Mouse (Mus musculus) embryonic facial prominence, embryonic 12.5 days (tissue): ENCODE results near the gene Psmb11. TPM values are rescaled to one million over a fixed set of nuclear protein-coding genes. Genes with fewer than 3 reads are reported as not detected.
A peak's percentile ranks its signal among the peaks of the same experiment; 100 is the strongest.
"Not testable (repeated sequence)": the region's sequence is repeated elsewhere in the genome, so short reads cannot be mapped to it uniquely, and the experiment has no call there.

ENCODE experiments used
- ATAC-seq: fragments of 200-750 bp; cut with Nextera tagmentation; 2 replicates; pipeline ENCODE4 v1.8.0; 2017; ENCODE audit not compliant: insufficient number of reproducible peaks, insufficient read depth, low FRiP score, low TSS enrichment
- H3K27ac ChIP-seq: fragments of 300-500 bp; sonication (generic); 2 replicates; pipeline ENCODE4 v1.5.1; 2016; ENCODE audit warnings: mild to moderate bottlenecking
- H3K27me3 ChIP-seq: fragments of 300-500 bp; sonication (generic); 2 replicates; pipeline ENCODE4 v1.6.1; 2016; ENCODE audit warnings: mild to moderate bottlenecking, moderate library complexity
- H3K36me3 ChIP-seq: fragments of 300-500 bp; sonication (generic); 2 replicates; pipeline ENCODE4 v1.6.1; 2016; ENCODE audit warnings: mild to moderate bottlenecking
- H3K4me1 ChIP-seq: fragments of 300-500 bp; sonication (generic); 2 replicates; pipeline ENCODE4 v1.6.1; 2016
- H3K4me2 ChIP-seq: fragments of 300-500 bp; sonication (generic); replicated peaks from 2 replicates; pipeline ENCODE4 v1.6.1; 2016; ENCODE audit warnings: mild to moderate bottlenecking, moderate library complexity
- H3K4me3 ChIP-seq: fragments of 300-500 bp; sonication (generic); 2 replicates; pipeline ENCODE4 v1.5.1; 2016; ENCODE audit warnings: mild to moderate bottlenecking
- H3K9ac ChIP-seq: fragments of 300-500 bp; sonication (generic); 2 replicates; pipeline ENCODE4 v1.6.1; 2016; ENCODE audit warnings: mild to moderate bottlenecking, moderate library complexity
- H3K9me3 ChIP-seq: fragments of 300-500 bp; sonication (generic); 2 replicates; pipeline ENCODE4 v1.6.1; 2016; ENCODE audit warnings: mild to moderate bottlenecking, moderate library complexity
- WGBS: fragments of 180-500 bp; shearing (Covaris S2); methylation state at CpG from one replicate; pipeline ENCODE4 v1.1.7; 2016; 5-methylcytosine and 5-hydroxymethylcytosine counted together
- polyA plus RNA-seq: library from polyadenylated mRNA; unstranded; fragments of >200 nt; fragmentation: Nextera tagmentation; extraction: Ambion mirVana; gene quantifications from 2 replicates; pipeline ENCODE4 v1.2.1, GENCODE M21; 2016

Psmb11 gene
- polyA plus RNA-seq, 1 experiment from 2014 or later = 0.05 TPM

DNA sequence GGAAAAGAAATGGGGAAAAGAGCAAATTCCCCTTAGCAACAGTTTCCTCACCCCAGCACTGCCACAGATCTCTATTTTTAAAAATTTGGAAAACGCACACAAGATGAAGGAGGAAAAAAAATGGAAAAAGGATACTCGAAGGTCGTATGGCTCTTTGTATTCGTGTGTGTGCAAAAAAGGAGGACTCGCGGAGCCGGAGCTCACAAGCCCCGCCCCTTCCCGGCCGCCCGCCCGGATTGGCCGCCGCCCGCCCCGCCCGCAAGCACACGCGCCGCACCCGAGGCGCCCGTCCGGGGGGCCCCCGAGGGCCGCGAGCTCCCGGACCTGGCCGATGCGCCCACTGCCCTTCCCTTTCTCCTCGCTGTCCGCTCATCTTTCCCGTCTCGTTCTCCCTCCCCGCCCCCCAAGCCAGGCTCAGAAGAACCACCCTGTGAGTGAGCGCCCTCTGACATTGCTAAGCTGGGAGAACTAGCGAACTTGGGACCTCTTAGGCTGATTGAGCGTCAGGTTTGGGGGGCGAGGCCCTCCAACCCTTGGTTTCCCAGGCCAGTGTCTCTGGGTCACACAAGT lies 15.4 kb upstream of the Psmb11 start, which contains the start of gene 4931414P19Rik:
Gene 4931414P19Rik (minus strand): TSS at position 242 of the 570 bp plus-strand sequence.
- ATAC-seq = no peak
- WGBS = 2% methylated on average over 39 of the region's 39 CpGs
- peaks cover 10% of the 10 kb centered on the region for H3K4me1 ChIP-seq

DNA sequence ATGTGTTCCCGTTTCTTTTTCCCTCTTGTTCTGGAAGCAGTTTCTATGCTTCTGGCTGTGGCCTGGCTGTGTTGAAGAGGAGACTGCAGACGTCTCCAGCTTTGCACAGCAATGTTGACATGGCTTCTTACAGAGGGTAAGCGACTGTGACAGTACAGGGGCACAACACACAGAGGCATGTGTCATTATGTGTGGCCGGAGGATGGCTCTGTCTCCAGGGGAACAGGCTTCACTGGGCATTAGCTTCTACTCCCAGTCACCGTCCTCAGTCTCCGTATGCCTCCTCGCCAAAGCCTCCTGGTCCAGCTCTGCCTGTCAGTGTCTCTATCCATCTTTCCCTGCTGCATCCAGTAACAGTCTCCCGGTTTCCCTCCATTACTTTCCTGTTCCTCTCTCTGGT lies 14.0 kb upstream of the Psmb11 start:
- Histone ChIP-seq H3K4me3 (no peak overlapping the region), H3K36me3 (peaks cover 8% of the 10 kb centered on the region; the same call in 1 of the 2 replicates), H3K9me3 (no peaks in the 10 kb centered on the region), H3K4me2 (no peak overlapping the region), H3K27me3 (no peaks in the 10 kb centered on the region), H3K9ac (no peak overlapping the region), H3K27ac (no peak overlapping the region), H3K4me1 (peaks cover 9% of the 10 kb centered on the region)
- WGBS = 55% methylated on average over 8 of the region's 8 CpGs
- ATAC-seq = no peak

More for the DNA sequence above, 15.4 kb upstream of the Psmb11 start, which contains the start of gene 4931414P19Rik:
- peak within 1 kb of the TSS; percentile 51 for H3K4me2 ChIP-seq
- no peaks in the 10 kb centered on the region for H3K27me3 ChIP-seq
- H3K36me3 ChIP-seq = no peaks in the 10 kb centered on the region
- H3K27ac ChIP-seq = peak within 1 kb of the TSS; percentile 69
- H3K9ac ChIP-seq = peak within 1 kb of the TSS; percentile 34
- H3K9me3 ChIP-seq = no peaks in the 10 kb centered on the region
- H3K4me3 ChIP-seq = peak within 1 kb of the TSS; percentile 42

DNA sequence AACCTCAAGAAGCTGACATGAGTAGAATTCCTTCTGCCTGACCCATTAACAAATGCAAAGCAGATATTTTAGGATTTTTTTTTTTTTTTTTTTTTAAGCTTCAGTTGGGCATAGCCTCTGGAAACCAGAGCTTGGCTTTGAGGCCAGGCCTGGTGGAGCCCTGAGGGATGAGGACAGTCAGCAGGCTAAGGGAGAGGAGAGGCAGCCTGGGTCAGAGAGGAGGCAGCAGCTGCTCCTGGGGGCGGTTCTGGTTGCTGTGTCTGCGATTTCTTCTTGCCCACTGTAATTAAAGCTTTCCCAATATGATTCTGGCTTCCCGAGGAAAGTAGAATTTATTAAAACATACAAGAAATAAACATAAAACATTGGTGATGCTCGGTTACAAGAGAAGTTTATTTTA lies 12.0 kb upstream of the Psmb11 start:
- Histone ChIP-seq H3K36me3 (peaks cover 20% of the 10 kb centered on the region), H3K4me1 (peaks cover 3% of the 10 kb centered on the region), H3K4me2 (no peak overlapping the region), H3K9me3 (no peaks in the 10 kb centered on the region), H3K27ac (0 out of 2 replicates have a peak overlapping the region, but pooled peaks have one; percentile 30), H3K9ac (no peak overlapping the region), H3K27me3 (no peaks in the 10 kb centered on the region), H3K4me3 (no peak overlapping the region)
- ATAC-seq = no peak
- 59% methylated on average over 4 of the region's 4 CpGs for WGBS

DNA sequence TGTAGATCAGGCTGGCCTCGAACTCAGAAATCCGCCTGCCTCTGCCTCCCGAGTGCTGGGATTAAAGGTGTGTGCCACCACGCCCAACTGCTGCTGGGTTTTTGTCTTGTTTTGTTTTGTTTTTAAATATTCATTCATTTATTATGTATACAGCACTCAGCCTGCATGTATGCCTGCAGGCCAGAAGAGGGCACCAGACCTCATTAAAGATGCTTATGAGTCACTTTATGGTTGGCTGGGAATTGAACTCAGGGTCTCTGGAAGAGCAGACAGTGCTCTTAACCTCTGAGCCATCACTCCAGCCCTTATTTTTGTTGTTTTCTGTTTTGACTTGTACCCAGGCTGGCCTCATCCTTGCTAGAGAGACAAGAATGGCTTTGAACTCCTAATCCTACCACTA lies 11.3 kb upstream of the Psmb11 start:
- 80% methylated on average over 4 of the region's 4 CpGs for WGBS
- H3K27me3 ChIP-seq = no peaks in the 10 kb centered on the region
- no peak overlapping the region for H3K4me3 ChIP-seq
- no peaks in the 10 kb centered on the region for H3K9me3 ChIP-seq
- H3K4me2 ChIP-seq = no peak overlapping the region
- H3K27ac ChIP-seq = no peak overlapping the region
- H3K9ac ChIP-seq = no peak overlapping the region
- H3K4me1 ChIP-seq = no peaks in the 10 kb centered on the region; the same call in 1 of the 2 replicates
- peaks cover 27% of the 10 kb centered on the region for H3K36me3 ChIP-seq
- ATAC-seq = no peak

DNA sequence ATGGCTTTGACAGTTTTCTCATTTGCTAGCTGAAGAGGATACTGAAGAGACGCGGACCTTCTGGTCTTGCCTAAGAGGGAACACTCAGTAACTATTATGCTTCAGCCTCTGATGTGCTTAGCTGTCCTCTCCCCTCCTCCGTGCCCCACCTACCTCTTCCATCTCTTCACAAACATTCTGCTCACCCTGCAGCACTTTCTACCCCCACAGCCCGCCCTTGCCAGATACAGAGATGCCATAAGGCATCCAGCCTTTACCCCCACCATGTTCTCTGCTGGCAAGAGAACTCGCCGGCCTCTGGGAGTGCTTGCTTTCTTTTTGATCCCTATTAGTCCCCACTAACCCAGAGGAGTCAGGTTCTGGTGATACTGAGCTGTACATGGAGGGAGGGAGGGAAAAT lies 10.6 kb upstream of the Psmb11 start:
- H3K27me3 ChIP-seq = no peaks in the 10 kb centered on the region
- no peak for ATAC-seq
- H3K27ac ChIP-seq = no peak overlapping the region
- no peak overlapping the region for H3K4me2 ChIP-seq
- no peak overlapping the region for H3K4me3 ChIP-seq
- WGBS = 76% methylated on average over 6 of the region's 6 CpGs
- H3K36me3 ChIP-seq = peaks cover 34% of the 10 kb centered on the region
- H3K9ac ChIP-seq = no peak overlapping the region
- no peaks in the 10 kb centered on the region for H3K9me3 ChIP-seq
- no peaks in the 10 kb centered on the region for H3K4me1 ChIP-seq

DNA sequence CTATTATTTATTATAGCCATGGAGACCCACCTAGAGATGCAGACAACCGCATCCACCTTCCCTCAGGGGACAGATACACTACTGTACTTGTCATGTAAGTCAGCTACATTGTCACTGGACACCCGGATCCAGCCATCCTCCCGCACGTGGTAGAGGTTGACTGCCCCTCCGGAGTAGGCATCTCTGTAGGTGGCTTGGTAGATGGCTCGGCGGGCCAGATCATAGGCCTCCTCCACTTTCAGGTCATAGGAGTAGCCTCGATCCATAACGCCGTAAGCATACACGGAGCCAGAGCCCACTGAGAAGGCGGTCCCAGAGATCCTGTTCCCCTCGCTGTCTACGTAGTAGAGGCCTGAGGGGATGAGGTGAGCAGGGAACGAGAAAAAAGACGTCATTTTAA lies 7.1 kb upstream of the Psmb11 start:
- peaks cover 41% of the 10 kb centered on the region for H3K36me3 ChIP-seq
- not testable (repeated sequence) for ATAC-seq
- WGBS = 94% methylated on average over 16 of the region's 16 CpGs

DNA sequence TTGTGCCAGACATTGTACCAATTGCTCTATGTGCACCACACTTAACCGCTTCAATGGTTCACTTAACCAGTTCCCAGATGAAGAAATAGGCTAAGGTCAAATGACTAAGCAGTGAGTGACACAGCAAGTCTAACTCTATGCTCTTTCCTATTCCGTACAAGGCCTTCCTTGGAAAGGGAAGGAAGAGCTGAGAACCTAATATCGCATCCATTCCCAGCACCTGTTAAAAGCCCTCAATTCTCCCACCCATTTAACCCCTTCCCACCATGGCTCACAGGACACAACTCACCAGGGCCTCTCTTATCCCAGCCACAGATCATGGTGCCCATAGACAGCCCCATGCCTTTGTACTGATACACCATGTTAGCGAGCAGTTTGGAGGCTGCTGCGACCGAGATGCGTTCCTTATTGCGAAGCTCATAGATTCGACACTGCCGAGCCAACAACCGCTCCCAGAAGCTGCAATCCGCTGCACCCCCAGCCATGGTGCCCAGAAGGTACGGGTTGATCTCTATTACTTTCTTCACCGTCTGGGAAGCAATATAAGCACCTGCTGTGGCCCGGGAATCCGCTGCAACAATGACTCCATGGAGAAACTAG lies 4.9 kb upstream of the Psmb11 start:
- ATAC-seq = no peak
- Histone ChIP-seq H3K9ac (no peak overlapping the region), H3K9me3 (no peaks in the 10 kb centered on the region), H3K4me1 (0 out of 2 replicates have a peak, but pooled peaks cover 5% of the 10 kb centered on the region), H3K4me2 (peak overlapping the region; percentile 67; the same call in 1 of the 2 replicates), H3K27me3 (no peaks in the 10 kb centered on the region), H3K27ac (no peak overlapping the region), H3K4me3 (no peak overlapping the region), H3K36me3 (peaks cover 41% of the 10 kb centered on the region)
- 90% methylated on average over 16 of the region's 16 CpGs for WGBS

More for the DNA sequence above, 7.1 kb upstream of the Psmb11 start:
- H3K27me3 ChIP-seq, H3K9ac ChIP-seq, H3K27ac ChIP-seq, H3K4me1 ChIP-seq, H3K4me3 ChIP-seq, H3K4me2 ChIP-seq, H3K9me3 ChIP-seq: not testable (repeated sequence)

DNA sequence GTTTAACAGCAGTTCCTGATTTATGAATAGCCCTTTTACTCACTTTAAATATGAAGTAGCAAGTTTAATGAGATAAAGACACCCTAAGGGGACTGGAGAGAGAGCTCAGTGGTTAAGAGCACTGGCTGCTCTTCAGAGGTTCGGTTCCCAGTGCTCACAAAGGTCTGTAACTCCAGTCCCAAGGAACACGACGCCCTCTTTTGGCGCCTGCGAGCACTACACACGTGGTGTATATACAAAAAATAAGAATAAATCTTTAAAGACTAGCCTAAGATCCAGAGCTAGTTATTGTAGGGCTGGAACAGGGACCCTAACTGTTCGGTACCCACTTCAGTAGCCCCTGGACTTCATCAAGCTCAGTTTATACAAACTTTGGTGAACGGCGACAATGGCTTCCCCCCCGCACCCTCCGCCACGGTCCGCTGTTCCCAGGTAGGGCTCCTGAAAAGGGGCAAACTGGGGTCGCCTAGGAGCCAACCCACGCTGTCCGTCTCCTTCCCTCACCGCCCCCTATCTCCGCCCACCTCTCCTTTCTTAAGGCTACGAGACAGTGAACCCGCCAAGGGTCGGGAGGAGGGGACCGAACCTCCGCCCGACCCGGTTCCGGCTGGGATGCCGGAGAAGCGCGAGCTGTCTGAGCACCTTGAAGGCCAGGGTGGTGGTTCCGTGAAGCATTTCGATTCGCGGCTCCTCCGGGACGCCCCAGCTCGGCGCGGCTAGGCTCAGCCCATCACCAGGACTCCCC lies 3.9 kb upstream of the Psmb11 start:
- Histone ChIP-seq H3K9me3 (no peaks in the 10 kb centered on the region), H3K4me2 (peak overlapping the region; percentile 67), H3K9ac (peak overlapping the region; percentile 86), H3K36me3 (peaks cover 33% of the 10 kb centered on the region), H3K27ac (peak overlapping the region; percentile 86), H3K27me3 (no peaks in the 10 kb centered on the region), H3K4me3 (peak overlapping the region; percentile 88), H3K4me1 (0 out of 2 replicates have a peak, but pooled peaks cover 5% of the 10 kb centered on the region)
- WGBS = 2% methylated on average over 38 of the region's 38 CpGs
- peak; percentile 11; the same call in 1 of the 2 replicates for ATAC-seq

DNA sequence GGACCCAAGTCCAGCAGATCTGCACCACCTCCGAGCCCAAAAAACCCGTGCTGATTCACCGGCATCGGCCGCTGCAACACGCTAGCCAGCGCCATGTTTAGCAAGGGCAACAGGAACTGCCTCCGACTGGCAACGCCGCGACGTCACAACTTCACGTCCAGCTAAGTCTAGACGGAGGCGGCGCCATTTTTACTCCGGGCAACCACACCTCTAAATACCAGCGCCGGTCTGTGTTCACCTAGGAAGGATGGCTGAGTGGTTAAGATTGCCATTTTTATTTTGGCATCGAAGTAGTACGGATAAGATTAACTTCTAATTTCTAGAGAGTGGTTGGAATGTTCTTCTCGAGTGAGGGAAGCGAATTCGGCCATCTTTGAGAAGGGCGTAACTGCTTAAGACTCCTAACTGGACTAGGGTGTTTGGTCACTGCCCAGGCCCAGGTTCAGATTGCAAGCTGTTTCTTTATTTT lies 3.3 kb upstream of the Psmb11 start, which contains the start of gene Psmb5:
Gene Psmb5 (minus strand): TSS at position 126 of the 469 bp plus-strand sequence.
- WGBS = under 1% methylated on average over 25 of the region's 25 CpGs
- peaks cover 27% of the 10 kb centered on the region for H3K36me3 ChIP-seq
- H3K4me3 ChIP-seq = peak within 1 kb of the TSS; percentile 88
- H3K4me1 ChIP-seq = 0 out of 2 replicates have a peak, but pooled peaks cover 5% of the 10 kb centered on the region
- no peaks in the 10 kb centered on the region for H3K27me3 ChIP-seq
- peak within 1 kb of the TSS; percentile 86 for H3K9ac ChIP-seq
- H3K27ac ChIP-seq = peak within 1 kb of the TSS; percentile 86
- H3K4me2 ChIP-seq = peak within 1 kb of the TSS; percentile 67
- no peaks in the 10 kb centered on the region for H3K9me3 ChIP-seq
- peak; percentile 81 for ATAC-seq

DNA sequence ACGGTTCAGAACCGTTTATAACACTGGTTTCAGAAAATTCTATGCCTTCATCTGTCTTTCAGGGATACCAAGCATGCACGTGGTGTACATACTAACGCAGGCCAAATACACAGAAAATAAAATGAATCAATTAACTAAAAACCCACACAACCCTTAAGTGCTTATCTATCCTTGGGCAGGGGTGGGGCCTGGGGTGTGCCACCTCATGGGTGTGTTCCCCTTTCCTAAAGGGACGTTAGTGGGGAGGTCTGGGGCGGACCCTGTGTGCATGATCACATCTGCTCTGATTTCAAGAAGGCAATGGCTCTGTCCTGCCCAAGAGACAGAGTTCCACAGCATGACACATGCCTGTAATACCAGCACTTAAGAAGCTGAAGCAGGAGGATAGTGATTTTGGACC lies 2.1 kb downstream of the Psmb11 start:
- Histone ChIP-seq H3K9me3 (no peaks in the 10 kb centered on the region), H3K4me3 (no peak overlapping the region), H3K27me3 (0 out of 2 replicates have a peak, but pooled peaks cover 5% of the 10 kb centered on the region), H3K4me1 (no peaks in the 10 kb centered on the region), H3K36me3 (no peaks in the 10 kb centered on the region), H3K4me2 (no peak overlapping the region), H3K9ac (no peak overlapping the region), H3K27ac (no peak overlapping the region)
- 85% methylated on average over 6 of the region's 6 CpGs for WGBS
- no peak for ATAC-seq

DNA sequence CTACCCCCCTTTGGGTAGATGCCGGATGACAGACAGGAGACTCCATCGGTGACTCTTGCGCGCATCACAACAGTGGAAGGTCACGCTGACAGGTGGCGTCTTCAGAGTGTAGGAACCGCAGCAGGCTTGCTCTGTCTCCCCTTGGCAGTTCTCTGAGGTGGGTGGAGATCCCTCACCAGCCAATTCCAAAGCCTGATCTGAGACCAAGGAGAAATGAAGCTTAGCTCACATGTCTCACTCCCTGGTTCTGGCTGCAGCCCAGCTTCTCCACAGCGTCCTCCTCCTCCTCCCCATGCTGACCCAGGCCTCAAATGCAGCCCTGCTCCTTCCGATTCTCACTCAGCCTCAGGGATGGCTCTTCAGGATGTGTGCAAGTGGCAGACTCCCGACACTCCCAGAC lies 3.7 kb downstream of the Psmb11 start:
- Histone ChIP-seq H3K4me3 (no peak overlapping the region), H3K27ac (no peak overlapping the region), H3K4me1 (no peaks in the 10 kb centered on the region), H3K36me3 (0 out of 2 replicates have a peak, but pooled peaks cover 1% of the 10 kb centered on the region), H3K4me2 (no peak overlapping the region), H3K9ac (no peak overlapping the region), H3K9me3 (no peaks in the 10 kb centered on the region), H3K27me3 (0 out of 2 replicates have a peak, but pooled peaks cover 5% of the 10 kb centered on the region)
- ATAC-seq = no peak
- WGBS = 53% methylated on average over 10 of the region's 10 CpGs
